Mouse (Mus musculus) megakaryocyte, embryonic 14.5 days (primary cell): ENCODE results near the gene Slc6a16. TPM values are rescaled to one million over a fixed set of nuclear protein-coding genes. Genes with fewer than 3 reads are reported as not detected.
A peak's percentile ranks its signal among the peaks of the same experiment; 100 is the strongest.

Source experiments
- H3K27me3 ChIP-seq: replicated peaks from 2 replicates; pipeline ENCODE3; 2012; ENCODE audit warnings: inconsistent platforms
- H3K36me3 ChIP-seq: replicated peaks from 2 replicates; pipeline ENCODE3; 2012; ENCODE audit warnings: low read length, inconsistent platforms, mixed read lengths
- H3K4me1 ChIP-seq: 2 replicates; pipeline ENCODE4 v1.6.1; 2012; ENCODE audit warnings: inconsistent platforms
- H3K4me3 ChIP-seq: replicated peaks from 2 replicates; pipeline ENCODE3; 2012; ENCODE audit warnings: moderate library complexity, mild to moderate bottlenecking, inconsistent platforms
- H3K9me3 ChIP-seq: 2 replicates; pipeline ENCODE4 v1.6.1; 2012; ENCODE audit warnings: inconsistent platforms
- FLI1 ChIP-seq: IDR thresholded peaks from 2 replicates; pipeline ENCODE4 v1.6.1; 2012; ENCODE audit warnings: low read length, inconsistent platforms, mixed read lengths
- GATA1 ChIP-seq: IDR thresholded peaks from 3 replicates; pipeline ENCODE4 v1.6.1; 2012; ENCODE audit warnings: mixed read lengths, low read length, inconsistent platforms, borderline replicate concordance
- polyA plus RNA-seq: library from polyadenylated mRNA; stranded (reverse); fragments of >175 nt; gene quantifications from 2 replicates; pipeline ENCODE4 v1.2.3, GENCODE M21; 2012; ENCODE audit warnings: low replicate concordance; ENCODE audit not compliant: insufficient read depth

Gene Slc6a16
- not detected in 2 replicates for polyA plus RNA-seq

DNA sequence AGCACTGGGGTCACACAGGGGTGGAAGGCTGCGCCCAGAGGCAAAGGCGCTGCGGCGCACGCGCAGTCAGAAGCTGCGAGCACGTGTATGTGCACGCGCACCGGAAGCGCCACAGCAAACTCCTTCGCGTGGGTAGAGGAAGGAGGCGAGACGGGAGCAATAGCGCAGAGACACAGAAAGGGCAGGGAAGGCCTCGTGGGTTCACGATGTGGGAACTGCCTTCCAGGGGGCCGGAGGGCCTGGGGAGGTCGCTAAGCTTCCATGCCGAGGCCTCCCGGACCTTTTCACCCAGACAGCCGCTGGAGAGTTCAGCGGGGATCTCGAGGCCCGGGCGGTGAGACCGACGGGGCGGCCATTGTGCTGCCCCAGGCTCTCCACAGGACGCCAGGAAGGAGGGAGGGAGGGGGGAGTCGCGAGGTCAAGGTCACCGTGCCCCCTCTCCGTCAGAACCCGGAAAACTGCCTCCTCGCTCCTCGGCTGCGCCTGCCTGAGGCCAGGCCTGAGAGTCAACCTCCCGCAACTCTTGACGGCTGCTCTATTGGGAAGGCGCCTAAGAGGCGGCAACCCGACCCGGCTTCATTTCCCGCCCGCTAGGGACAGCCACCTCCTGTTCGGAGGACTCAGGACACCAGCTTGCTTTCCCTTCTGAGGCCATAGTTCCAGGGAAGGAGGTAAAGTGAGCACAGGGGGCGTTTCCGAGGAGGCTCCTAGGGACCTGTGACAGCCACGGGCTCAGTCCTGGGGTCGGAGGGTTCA lies at the start of gene Slc6a16:
TSS of gene Slc6a16 (plus strand) at position 453 of the 756 bp plus-strand sequence.
- Histone ChIP-seq H3K4me1 (peaks cover 41% of the 10 kb centered on the region), H3K27me3 (no peaks in the 10 kb centered on the region), H3K36me3 (peaks cover 16% of the 10 kb centered on the region), H3K4me3 (no peak within 1 kb of the TSS), H3K9me3 (no peaks in the 10 kb centered on the region)
- TF ChIP-seq GATA1 = no peak
- no peak for TF ChIP-seq FLI1

DNA sequence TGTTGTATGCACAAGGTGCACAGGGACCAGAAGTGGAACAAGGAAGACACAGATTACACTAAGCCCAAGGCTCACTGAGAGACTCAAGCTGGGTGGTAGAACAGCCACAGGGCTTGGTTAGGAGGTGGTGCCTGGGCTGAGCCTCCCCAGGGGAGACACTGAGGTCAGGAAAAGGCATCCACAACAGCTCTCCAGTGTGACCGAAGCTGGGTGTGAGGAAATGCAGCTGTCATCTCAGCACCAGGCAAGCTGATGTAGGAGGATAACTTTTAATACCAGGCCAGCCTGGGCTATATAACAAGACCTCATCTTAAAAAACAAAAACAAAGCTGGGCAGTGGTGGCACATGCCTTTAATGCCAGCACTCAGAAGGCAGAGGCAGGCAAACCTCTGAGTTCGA lies 49.7 kb upstream of the Slc6a16 start:
- Histone ChIP-seq H3K36me3 (no peaks in the 10 kb centered on the region), H3K9me3 (no peaks in the 10 kb centered on the region), H3K27me3 (peaks cover 96% of the 10 kb centered on the region), H3K4me1 (peaks cover 57% of the 10 kb centered on the region), H3K4me3 (no peak overlapping the region)
- TF ChIP-seq GATA1 = no peak
- TF ChIP-seq FLI1 = no peak

DNA sequence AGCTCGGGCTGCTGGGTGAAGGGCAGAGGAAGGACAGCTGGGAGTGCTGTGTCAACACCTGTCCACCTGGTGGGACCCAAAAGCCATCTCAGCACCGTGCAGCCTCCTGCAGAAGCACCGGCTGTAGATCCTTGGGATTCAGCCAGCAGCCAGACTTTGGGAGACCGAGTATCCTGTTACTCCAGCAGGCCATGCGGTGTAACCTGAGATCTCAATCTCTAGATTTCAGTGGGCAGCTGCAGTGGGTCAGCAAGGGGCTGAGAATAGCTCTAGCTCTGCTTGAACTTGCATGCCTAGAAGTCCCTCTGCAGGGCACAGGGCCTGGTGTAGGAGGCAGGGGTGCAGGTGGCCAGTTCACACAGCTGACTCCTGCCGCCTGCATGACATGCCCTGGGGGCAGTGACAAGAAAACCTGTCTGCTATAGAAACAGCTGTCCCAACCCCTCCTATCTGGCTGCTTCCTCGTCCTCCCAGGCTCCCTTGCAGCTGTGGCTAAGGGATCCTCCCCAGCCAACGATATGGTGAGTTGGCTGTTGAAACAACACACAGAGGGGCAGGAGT lies 49.0 kb upstream of the Slc6a16 start:
- TF ChIP-seq GATA1 = no peak
- TF ChIP-seq FLI1 = no peak
- no peak overlapping the region for H3K4me3 ChIP-seq
- H3K36me3 ChIP-seq = no peaks in the 10 kb centered on the region
- H3K4me1 ChIP-seq = peaks cover 58% of the 10 kb centered on the region
- H3K9me3 ChIP-seq = no peaks in the 10 kb centered on the region
- peaks cover 96% of the 10 kb centered on the region for H3K27me3 ChIP-seq

DNA sequence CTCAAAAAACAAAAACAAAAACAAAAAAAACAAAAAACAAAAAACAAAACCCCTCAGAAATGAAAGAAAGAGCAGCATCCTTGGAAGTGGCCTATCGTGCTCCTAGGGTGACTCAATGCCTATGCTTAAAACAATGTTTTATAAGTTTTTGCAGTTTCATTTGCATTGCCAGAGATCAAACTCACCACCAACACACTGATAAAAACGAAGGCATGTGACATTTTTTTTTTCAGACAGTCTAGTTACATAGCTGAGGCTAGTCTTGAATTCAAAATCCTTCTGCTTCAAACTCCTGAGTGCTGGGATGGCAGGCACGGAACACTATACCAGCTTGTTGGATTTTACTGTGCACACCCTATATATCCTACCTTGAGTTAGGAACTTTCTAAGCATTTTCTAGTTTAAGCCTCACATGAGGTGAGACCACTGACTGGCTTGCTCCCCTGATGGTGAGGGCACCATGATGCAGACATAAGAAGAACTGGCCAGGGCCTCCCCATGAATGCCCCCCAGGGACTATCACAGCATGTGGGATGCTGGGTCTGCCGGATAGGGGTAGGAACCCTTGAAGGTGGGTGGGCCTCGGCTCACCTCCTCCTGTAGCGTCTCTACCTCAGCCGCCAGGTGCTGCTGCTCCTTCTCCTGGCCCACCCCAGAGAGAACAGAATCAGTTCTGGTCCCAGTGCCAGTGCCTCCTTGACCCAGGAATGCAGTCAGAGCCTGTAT lies 48.1 kb upstream of the Slc6a16 start:
- Histone ChIP-seq H3K36me3 (no peaks in the 10 kb centered on the region), H3K4me3 (no peak overlapping the region), H3K9me3 (no peaks in the 10 kb centered on the region), H3K4me1 (peaks cover 62% of the 10 kb centered on the region), H3K27me3 (peaks cover 97% of the 10 kb centered on the region)
- TF ChIP-seq GATA1 (no peak), FLI1 (no peak)

DNA sequence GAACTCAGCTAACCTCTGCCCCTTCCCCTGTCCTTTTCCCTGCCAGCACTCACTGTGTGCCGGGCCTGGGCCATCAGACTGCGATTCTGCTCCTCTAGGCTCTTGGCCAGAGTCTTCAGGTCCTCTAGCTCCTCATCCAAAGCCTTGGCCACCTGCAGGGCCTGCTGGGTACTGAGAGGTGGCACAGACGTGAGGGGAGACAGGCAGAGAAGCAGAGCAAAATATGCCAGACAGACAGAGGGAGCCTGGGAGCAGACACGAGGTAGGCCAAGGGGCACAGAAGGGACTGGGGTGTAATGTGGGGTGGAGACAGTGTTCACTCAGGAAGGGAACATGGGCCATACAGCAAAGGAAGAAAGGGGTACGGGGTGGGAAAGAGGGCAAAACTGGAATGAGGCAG lies 47.5 kb upstream of the Slc6a16 start:
- H3K36me3 ChIP-seq = no peaks in the 10 kb centered on the region
- H3K4me3 ChIP-seq = no peak overlapping the region
- peaks cover 69% of the 10 kb centered on the region for H3K4me1 ChIP-seq
- TF ChIP-seq GATA1 = no peak
- TF ChIP-seq FLI1 = no peak
- H3K9me3 ChIP-seq = no peaks in the 10 kb centered on the region
- H3K27me3 ChIP-seq = peaks cover 93% of the 10 kb centered on the region

DNA sequence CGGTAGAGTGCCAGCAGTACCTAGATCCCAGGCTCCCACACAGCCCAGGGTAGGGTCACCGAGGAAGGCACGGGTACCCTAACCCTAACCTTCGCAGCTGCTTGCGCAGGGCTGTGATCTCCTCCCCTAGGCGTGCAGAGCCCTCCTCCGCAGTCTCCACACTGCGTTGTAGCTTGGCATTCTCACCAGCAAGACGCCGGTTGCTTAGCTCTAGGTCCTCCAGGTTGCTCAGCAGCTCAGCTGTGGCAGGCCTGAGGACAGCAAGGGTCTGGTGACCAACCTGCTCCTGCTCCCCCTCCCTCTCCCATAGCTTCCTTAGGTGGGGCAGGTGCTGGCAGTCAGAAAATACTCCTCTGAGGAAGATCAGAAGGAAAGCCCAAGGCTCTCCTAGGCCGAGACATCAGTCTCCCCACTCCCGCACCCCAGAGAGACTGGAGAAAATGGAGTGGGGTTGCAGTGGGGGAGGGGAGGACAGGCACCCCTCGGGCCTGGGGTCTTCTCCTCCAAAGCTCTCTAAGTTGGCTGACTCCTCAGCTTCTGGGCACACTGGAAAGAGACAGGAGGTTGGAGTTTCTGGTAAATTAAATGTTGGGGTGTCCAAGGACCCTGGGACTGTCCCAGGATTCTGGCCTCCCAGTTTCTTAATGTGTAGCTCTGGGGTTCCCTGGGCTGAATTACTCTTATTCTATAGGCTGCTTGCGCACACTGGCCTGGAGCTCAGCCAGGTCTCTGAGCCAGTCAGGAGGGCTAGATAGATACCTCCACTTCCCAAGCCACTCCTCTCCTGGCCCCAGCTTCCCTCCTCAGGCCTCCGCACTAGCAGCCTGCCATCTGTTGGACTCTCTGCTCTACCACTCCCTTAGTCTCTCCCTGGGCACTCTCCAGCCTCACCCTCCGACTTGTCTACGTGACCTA lies 46.8 kb upstream of the Slc6a16 start:
- Histone ChIP-seq H3K36me3 (no peaks in the 10 kb centered on the region), H3K4me3 (no peak overlapping the region), H3K9me3 (no peaks in the 10 kb centered on the region), H3K27me3 (peaks cover 92% of the 10 kb centered on the region), H3K4me1 (peaks cover 70% of the 10 kb centered on the region)
- TF ChIP-seq FLI1 (no peak), GATA1 (no peak)

DNA sequence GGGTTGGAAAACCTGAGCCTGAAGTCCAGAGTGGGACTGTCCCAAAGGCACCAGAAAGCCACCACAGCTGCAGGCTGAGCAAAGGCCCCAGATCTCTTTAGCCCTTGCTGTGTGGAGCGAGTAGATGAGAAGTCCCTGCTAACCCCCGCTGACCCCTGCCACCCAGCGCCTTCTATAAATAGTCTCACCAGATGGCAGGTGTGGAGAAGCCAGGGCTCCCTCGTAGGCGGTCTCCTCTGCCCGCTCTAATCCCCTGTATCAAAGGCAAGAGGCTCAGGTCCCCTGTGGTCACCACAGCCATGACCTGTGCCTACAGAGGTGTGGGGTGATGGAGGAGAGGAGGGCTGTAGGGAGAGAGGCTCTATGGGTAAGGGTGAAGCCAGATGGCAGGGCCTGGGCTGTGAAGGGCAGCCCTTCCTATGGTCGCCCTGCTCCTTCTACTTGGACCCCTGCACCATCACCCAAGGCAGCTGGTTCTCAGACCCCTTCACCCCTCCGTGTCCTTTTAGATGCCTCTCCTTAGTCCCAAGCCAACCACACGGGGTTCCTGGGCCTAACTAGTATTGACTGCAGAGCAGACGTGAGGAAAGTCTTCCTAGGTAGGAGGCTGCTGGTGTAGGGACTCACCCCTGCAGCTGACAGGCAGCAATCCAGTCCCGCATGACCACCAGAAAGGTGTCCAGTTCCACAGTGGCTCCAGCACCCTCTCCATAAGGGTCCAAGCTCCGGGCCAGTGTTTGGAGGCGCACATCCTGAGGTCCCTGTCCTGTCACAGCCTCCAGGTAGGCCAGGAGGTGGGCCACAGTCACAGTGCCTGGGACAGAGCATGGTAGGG lies 45.3 kb upstream of the Slc6a16 start:
- Histone ChIP-seq H3K9me3 (no peaks in the 10 kb centered on the region), H3K27me3 (peaks cover 91% of the 10 kb centered on the region), H3K4me1 (peaks cover 62% of the 10 kb centered on the region), H3K36me3 (no peaks in the 10 kb centered on the region), H3K4me3 (no peak overlapping the region)
- no peak for TF ChIP-seq GATA1

DNA sequence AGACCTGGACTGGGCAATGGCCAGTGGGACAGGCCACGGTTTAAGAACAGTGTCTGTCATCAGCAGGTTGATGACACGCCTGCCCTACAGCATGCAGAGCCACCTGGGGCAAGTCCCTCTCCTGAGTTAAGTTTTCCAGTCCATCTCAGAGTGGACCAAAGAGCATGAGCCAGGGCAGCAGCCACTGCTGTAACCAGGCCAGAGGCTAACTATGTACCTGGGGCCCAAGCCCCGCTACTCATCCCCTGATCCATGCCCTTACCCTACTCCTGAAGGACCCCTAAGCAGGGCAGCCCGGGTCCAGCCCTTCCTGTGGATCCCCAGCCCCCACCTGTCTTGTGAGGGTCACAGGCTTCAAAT lies 44.7 kb upstream of the Slc6a16 start:
- no peaks in the 10 kb centered on the region for H3K9me3 ChIP-seq
- peaks cover 59% of the 10 kb centered on the region for H3K4me1 ChIP-seq
- H3K27me3 ChIP-seq = peaks cover 91% of the 10 kb centered on the region
- H3K4me3 ChIP-seq = no peak overlapping the region
- TF ChIP-seq FLI1 (no peak), GATA1 (no peak)
- no peaks in the 10 kb centered on the region for H3K36me3 ChIP-seq

DNA sequence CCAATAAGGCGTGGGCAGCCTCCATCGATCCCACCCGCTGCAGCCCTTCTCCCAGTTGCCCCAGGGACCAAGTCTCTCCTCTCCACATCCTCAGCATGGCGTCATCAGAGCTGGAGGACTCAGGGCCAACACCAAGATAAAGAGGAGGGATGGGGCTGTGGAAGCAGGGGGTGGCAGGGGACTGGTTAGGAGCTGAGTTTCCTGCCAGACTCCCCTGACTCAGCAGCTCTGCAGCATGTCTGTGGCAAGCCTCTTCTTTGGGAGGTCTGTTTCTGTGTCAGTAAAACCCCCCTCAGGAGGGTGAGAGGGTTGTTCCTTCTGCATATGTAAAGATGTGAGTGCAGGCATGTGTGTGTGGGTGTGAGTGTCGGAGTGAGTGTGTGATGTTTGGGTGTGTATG lies 43.9 kb upstream of the Slc6a16 start:
- Histone ChIP-seq H3K9me3 (no peaks in the 10 kb centered on the region), H3K4me3 (peak overlapping the region; percentile 74)

More for the DNA sequence above, 43.9 kb upstream of the Slc6a16 start:
- Histone ChIP-seq H3K4me1 (peaks cover 53% of the 10 kb centered on the region), H3K36me3 (no peaks in the 10 kb centered on the region), H3K27me3 (peaks cover 87% of the 10 kb centered on the region)
- no peak for TF ChIP-seq FLI1
- TF ChIP-seq GATA1 = no peak
